Mouse (Mus musculus) C3H10T1/2 (cell line): ENCODE measurements around the gene U2af1. TPM values are rescaled to one million over a fixed set of nuclear protein-coding genes. Genes with fewer than 3 reads are reported as not detected.

Experiments used
- polyA plus RNA-seq, 2 experiments: library from polyadenylated mRNA; unstranded; fragments of >200 nt; fragmentation: generic; extraction: Trizol; gene quantifications; one replicate each; pipeline ENCODE4 v1.2.1; 2012; ENCODE audit warnings: missing spikeins in 2 of 2

U2af1 gene
- 100 to 1,000 TPM; 182 to 216 TPM for polyA plus RNA-seq

DNA sequence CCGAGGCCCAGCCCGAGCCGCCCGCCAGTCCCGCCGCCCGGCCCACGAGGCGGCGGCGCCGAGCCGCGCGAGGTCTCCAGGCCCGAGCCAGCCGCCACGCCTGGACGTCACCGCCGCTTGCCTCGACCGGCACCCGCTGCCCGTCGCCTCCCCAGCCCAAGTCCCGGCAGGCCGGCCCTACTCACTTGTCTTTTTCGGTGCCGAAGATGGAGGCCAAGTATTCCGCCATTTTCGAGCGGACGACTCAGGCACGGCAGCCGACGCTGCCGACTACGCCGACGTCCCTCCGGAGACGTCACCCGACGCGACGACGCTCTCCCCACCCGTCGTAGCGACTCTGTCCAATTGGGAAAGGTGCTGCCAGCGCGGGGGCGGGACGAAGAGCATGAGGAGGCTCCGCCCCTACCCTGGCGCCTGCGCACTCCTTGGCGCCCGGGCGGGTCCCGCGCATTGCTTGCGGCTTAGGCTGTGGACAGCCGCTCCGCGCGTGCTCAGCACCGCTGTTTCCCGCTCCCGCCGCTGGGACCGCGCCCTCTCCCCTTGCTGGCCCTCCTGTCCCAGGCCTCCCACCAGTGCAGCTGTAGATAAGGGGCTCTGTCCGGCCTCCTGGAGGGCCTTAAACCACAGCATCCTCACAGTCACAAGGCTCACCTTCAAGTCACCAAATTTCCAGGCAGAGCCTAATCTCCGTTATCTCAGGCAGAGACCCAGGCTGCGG, at the start of gene U2af1:
Gene U2af1 (minus strand): TSS at position 425 of the 718 bp plus-strand sequence.

DNA sequence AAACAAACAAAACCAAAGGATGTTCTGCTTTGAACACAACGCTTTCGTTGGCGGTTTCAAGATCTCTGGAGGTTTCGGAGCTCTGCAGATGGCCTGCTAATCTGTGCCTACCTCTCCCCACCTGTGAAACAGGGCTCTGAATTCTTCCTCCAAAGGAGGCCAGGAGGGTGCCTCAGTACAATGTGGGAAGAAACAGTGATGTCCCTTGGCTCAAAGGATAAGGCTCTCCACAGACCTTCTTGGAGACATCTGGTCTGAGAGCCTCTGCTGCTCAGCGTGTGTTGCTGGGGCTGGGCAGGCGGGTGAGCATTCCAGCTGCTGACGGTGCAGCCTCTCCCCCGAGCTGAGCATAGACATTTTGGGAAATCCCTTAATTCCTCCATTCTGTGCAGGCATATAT, 18.8 kb upstream of the U2af1 start, which contains the start of gene Cryaa:
Gene Cryaa (plus strand): TSS at position 301 of the 400 bp plus-strand sequence.

DNA sequence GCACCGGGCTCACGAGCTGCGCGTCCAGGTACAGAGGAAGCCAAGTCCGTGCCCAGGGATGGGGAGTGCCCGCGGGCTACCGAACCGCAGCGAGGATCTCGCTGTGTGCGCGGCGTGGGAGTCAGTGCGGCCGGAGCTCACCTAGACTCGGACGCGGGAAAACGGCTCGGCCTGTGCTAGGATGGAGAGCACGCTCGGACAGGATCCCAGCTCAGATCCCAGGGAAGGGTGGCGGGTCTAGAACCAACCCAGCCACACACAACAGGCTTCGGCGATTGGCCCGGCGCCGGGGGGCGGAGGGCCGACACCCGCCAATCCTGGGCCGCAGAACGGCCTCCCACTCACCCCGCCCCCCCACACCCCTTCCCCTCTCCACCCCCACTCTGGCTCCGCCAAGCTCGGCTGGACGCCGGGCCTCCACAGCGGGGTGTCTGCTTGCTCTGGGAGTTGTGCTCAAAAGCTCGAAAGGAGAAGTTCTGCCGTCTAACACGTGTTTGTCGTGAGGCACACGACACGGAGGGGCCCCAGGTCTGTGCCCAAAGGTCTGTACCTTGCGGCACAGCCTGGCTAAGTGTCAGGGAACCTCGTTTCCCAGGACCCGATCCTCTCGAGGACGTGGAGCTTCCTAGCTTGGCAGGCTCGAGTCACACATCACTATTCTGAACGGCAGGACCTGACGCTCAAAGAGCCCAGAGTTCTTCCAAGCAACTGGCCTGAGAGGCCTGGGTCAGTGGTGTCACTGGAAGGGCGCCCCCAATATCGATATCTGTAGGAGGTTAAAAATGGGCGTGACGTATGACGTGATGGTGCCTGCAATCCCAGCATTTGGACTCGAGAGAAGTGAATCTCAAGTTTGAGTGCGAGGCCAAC, 21.5 kb downstream of the U2af1 start, which contains the start of gene Cbs:
Gene Cbs (minus strand): TSS at position 297 of the 870 bp plus-strand sequence.

Other genes starting within 250 kb of the U2af1 start
- 10 to 100 TPM; 18.6 to 35.7 TPM for gene Wdr4, start 138.9 kb downstream of the U2af1 start, polyA plus RNA-seq
- 100 to 1,000 TPM; 635 to 697 TPM for gene Ndufv3, start 138.8 kb downstream of the U2af1 start, polyA plus RNA-seq
- gene Pknox1, start 94.2 kb downstream of the U2af1 start, polyA plus RNA-seq, result 10 to 100 TPM in 1 of 2 experiments, 1 to 10 TPM in 1; 2.4 to 11.8 TPM
- gene Cbs, start 21.7 kb downstream of the U2af1 start, polyA plus RNA-seq, result under 1 TPM; 0.11 to 0.98 TPM
- gene Cryaa, start 18.9 kb upstream of the U2af1 start, polyA plus RNA-seq, result not detected
- 10 to 100 TPM in 1 of 2 experiments, 1 to 10 TPM in 1; 1.9 to 24.5 TPM for gene Sik1, start 196.9 kb upstream of the U2af1 start, polyA plus RNA-seq